Mouse (Mus musculus) lung, embryonic 14.5 days (tissue): ENCODE measurements around the gene Sipa1l2. TPM values are rescaled to one million over a fixed set of nuclear protein-coding genes. Genes with fewer than 3 reads are reported as not detected.

Experiments
- ATAC-seq: fragments of 200-750 bp; cut with Nextera tagmentation; 2 replicates; pipeline ENCODE4 v1.8.0; 2017; ENCODE audit warnings: mild to moderate bottlenecking, moderate TSS enrichment, moderate library complexity; ENCODE audit not compliant: insufficient read depth
- DNase-seq: peaks from one replicate; pipeline ENCODE4 v3.0.0-alpha.2; 2015
- H3K27ac ChIP-seq: fragments of 300-500 bp; sonication (generic); 2 replicates; pipeline ENCODE4 v1.5.1; 2014; ENCODE audit warnings: low read depth, mild to moderate bottlenecking, moderate library complexity
- H3K27me3 ChIP-seq: fragments of 300-500 bp; sonication (generic); 2 replicates; pipeline ENCODE4 v1.6.1; 2014; ENCODE audit warnings: low read length, control low read depth; ENCODE audit not compliant: insufficient read depth
- H3K36me3 ChIP-seq: fragments of 300-500 bp; sonication (generic); 2 replicates; pipeline ENCODE4 v1.6.1; 2014; ENCODE audit warnings: control low read depth; ENCODE audit not compliant: insufficient read depth
- H3K4me1 ChIP-seq: fragments of 300-500 bp; sonication (generic); 2 replicates; pipeline ENCODE4 v1.6.1; 2014; ENCODE audit warnings: antibody characterized with exemption, control low read depth; ENCODE audit not compliant: insufficient read depth
- H3K4me2 ChIP-seq: fragments of 300-500 bp; sonication (generic); 2 replicates; pipeline ENCODE4 v1.6.1; 2014; ENCODE audit warnings: mild to moderate bottlenecking
- H3K4me3 ChIP-seq: fragments of 300-500 bp; sonication (generic); 2 replicates; pipeline ENCODE4 v1.5.1; 2014; ENCODE audit warnings: low read depth, low read length
- H3K9ac ChIP-seq: fragments of 300-500 bp; sonication (generic); 2 replicates; pipeline ENCODE4 v1.6.1; 2014
- H3K9me3 ChIP-seq: fragments of 300-500 bp; sonication (generic); 2 replicates; pipeline ENCODE4 v1.6.1; 2016; ENCODE audit warnings: low read depth, low read length, control low read depth
- CTCF ChIP-seq: IDR thresholded peaks from 2 replicates; pipeline ENCODE4 v1.5.1; 2016; ENCODE audit warnings: antibody characterized with exemption, low read depth
- WGBS: fragments of 180-500 bp; shearing (Covaris S2); extraction: QIAGEN DNeasy Blood & Tissue Kit; methylation state at CpG from one replicate; pipeline ENCODE4 v1.1.7; 2014; 5-methylcytosine and 5-hydroxymethylcytosine counted together
- polyA plus RNA-seq: library from polyadenylated mRNA; unstranded; fragments of >200 nt; fragmentation: Nextera tagmentation; extraction: Ambion mirVana; gene quantifications from 2 replicates; pipeline ENCODE4 v1.2.1, GENCODE M21; 2014

Sipa1l2 gene
- polyA plus RNA-seq, 1 experiment from 2014 or later = 14.2 TPM

DNA sequence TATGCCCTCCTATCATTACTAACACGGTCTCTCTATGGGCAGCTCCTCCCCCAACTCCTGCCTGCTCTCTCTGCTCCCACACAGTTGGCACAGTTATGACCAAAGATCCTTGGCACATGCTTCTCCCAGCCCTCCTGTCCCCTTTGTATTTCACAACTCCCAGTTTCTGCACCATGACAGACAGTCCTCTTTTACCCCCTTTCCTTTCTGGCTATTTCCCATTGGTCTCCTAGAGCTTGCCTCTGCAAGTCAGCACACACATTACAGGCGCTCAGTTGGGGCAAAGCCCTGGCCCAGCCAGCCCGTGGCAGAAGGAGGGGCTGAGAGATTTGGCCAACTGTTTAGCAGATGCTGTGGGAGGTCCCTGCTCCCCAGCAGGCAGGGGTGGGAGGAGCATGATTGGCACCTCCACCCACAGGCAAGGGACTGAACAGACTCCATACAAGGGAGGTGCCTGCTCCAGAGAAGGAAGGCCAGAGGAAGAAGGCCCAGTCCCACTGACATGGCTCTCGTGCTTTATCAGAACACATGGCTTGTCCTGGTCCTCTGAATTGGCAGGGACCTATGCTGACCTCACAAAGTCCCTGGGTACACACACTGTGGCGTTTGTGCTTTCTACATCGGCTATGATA, 184.0 kb downstream of the Sipa1l2 start:
- DNase-seq (peak; percentile 67), ATAC-seq (peak; percentile 69; the same call in 1 of the 2 replicates)
- Histone ChIP-seq H3K4me3 (no peak overlapping the region), H3K36me3 (no peaks in the 10 kb centered on the region), H3K27ac (no peak overlapping the region), H3K9ac (no peak overlapping the region), H3K9me3 (no peaks in the 10 kb centered on the region), H3K27me3 (no peaks in the 10 kb centered on the region), H3K4me2 (no peak overlapping the region), H3K4me1 (peaks cover 18% of the 10 kb centered on the region)
- WGBS = 27% methylated on average over 6 of the region's 6 CpGs
- no peak for TF ChIP-seq CTCF

- WGBS = 87% methylated on average over 4 of the region's 4 CpGs
- Histone ChIP-seq H3K9me3 (no peaks in the 10 kb centered on the region), H3K27me3 (no peaks in the 10 kb centered on the region), H3K4me3 (no peak overlapping the region), H3K36me3 (no peaks in the 10 kb centered on the region), H3K9ac (no peak overlapping the region), H3K4me1 (peaks cover 12% of the 10 kb centered on the region), H3K4me2 (no peak overlapping the region), H3K27ac (no peak overlapping the region)
- DNase-seq (no peak), ATAC-seq (no peak)
- no peak for TF ChIP-seq CTCF
Observed at GRCm38 (mm10) chr8:125384551-125385183, 184.9 kb downstream of the Sipa1l2 start.

DNA sequence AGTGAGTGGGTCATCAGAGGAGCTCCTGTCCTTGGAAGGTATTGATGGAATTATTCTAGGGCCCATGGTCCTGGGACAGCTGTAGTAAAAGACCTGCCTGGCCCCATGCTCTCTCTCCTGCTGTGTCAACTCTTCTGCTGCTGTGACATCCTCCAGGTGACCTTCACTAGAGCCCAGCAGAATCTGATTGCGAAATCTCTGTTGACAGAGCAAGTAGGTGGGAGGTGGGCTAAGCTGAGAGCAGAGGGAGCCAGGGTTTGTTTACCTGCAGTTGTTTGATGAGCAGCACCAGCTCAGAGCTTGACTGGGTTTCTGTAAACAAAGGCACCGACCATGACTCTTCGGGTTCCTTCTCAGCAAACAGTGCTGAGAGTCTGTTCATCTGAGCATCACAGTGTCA, 187.9 kb downstream of the Sipa1l2 start:
- Histone ChIP-seq H3K36me3 (no peaks in the 10 kb centered on the region), H3K9me3 (no peaks in the 10 kb centered on the region), H3K27ac (no peak overlapping the region), H3K4me2 (no peak overlapping the region), H3K4me1 (peaks cover 4% of the 10 kb centered on the region; the same call in 1 of the 2 replicates), H3K9ac (no peak overlapping the region), H3K4me3 (no peak overlapping the region), H3K27me3 (no peaks in the 10 kb centered on the region)
- DNase-seq (no peak), ATAC-seq (no peak)
- 29% methylated on average over 3 of the region's 3 CpGs for WGBS
- TF ChIP-seq CTCF = no peak

GRCm38 (mm10) chr8:125379939-125380338, 189.7 kb downstream of the Sipa1l2 start:
- no peak overlapping the region for H3K9ac ChIP-seq
- no peak for TF ChIP-seq CTCF
- no peak overlapping the region for H3K4me2 ChIP-seq
- no peaks in the 10 kb centered on the region for H3K36me3 ChIP-seq
- no peaks in the 10 kb centered on the region for H3K27me3 ChIP-seq
- H3K27ac ChIP-seq = no peak overlapping the region
- ATAC-seq (no peak), DNase-seq (no peak)
- 53% methylated on average over 7 of the region's 7 CpGs for WGBS
- H3K9me3 ChIP-seq = no peaks in the 10 kb centered on the region
- H3K4me1 ChIP-seq = no peaks in the 10 kb centered on the region
- no peak overlapping the region for H3K4me3 ChIP-seq

DNA sequence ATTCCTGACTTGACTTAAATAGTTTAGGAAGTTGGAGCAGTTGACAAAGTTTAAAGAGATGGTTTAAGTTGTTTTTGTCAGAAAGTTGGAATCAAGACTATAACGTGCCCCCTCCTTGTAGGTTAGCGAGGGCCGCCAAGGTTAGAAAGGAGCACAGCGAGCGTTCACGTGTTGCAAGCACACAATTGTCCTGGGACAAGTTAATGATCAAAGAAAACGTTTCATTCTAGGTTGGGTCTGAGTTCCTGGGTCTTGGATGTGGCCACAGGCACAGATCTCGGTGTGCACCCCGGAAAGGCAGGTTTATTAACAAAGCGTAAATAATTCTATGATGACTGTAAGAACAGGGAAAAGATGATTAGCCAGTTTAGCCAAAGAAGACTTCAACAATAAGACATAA, 190.5 kb downstream of the Sipa1l2 start:
- DNase-seq (no peak), ATAC-seq (no peak)
- no peaks in the 10 kb centered on the region for H3K9me3 ChIP-seq
- H3K36me3 ChIP-seq = no peaks in the 10 kb centered on the region
- H3K9ac ChIP-seq = no peak overlapping the region
- WGBS = 66% methylated on average over 10 of the region's 10 CpGs
- no peaks in the 10 kb centered on the region for H3K4me1 ChIP-seq
- H3K4me3 ChIP-seq = no peak overlapping the region
- no peak overlapping the region for H3K4me2 ChIP-seq
- H3K27ac ChIP-seq = no peak overlapping the region
- no peaks in the 10 kb centered on the region for H3K27me3 ChIP-seq
- TF ChIP-seq CTCF = no peak

- H3K4me2 ChIP-seq = no peak overlapping the region
- no peaks in the 10 kb centered on the region for H3K36me3 ChIP-seq
- no peaks in the 10 kb centered on the region for H3K27me3 ChIP-seq
- DNase-seq = no peak
- ATAC-seq = no peak
- no peaks in the 10 kb centered on the region for H3K4me1 ChIP-seq
- no peak for TF ChIP-seq CTCF
- 75% methylated on average over 3 of the region's 3 CpGs for WGBS
- H3K4me3 ChIP-seq = no peak overlapping the region
- H3K9me3 ChIP-seq = no peaks in the 10 kb centered on the region
- no peak overlapping the region for H3K27ac ChIP-seq
- H3K9ac ChIP-seq = no peak overlapping the region
Observed at GRCm38 (mm10) chr8:125377704-125378103, 191.9 kb downstream of the Sipa1l2 start.

DNA sequence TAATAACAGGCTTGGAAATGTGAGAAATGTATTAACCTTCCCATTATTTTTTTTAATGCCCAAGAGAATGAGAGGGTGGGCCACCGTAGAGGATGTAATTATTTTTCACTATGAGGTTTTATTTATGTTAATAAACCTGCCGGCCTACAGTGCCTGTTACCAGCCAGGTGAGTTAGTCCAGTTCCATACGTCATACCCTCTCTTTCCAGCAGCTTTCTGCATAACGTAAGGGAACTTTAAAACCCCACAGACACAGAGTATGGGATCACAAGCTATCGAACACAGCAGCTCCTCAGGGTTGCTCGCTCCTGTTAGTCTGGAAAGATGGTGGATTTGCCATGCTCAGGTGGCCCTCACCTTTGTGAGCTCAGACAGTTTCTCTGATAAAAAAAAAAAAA, 193.2 kb downstream of the Sipa1l2 start:
- Histone ChIP-seq H3K27me3 (no peaks in the 10 kb centered on the region), H3K9me3 (no peaks in the 10 kb centered on the region), H3K4me1 (no peaks in the 10 kb centered on the region), H3K4me2 (no peak overlapping the region), H3K36me3 (no peaks in the 10 kb centered on the region), H3K4me3 (no peak overlapping the region), H3K27ac (no peak overlapping the region), H3K9ac (no peak overlapping the region)
- DNase-seq (no peak), ATAC-seq (no peak)
- no peak for TF ChIP-seq CTCF
- 72% methylated on average over 6 of the region's 6 CpGs for WGBS
